Mouse (Mus musculus): ENCODE data around the gene Gm6993.

Gene Gm6993

DNA sequence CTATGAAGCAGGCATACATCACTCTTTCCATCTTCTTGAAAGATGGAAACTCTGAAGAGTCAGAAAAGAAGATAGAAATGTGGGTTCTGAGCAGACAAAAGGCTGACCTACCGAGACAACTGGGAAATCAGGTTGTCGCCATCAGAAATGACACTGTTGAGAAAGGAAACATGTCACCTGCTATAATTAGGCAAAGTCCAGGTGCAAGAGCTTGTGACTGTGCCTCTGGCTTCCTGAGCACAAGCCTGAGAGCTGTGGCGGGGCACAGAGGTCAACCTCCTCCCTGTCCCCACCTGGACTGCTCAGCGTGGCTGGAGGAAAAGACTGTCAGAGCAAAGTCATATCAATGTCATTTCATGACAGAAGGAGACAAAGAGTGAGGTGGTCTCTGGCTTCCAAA is 772 bp upstream of the Gm6993 start:
- CTCF ChIA-PET = no interaction called here

GRCm38 (mm10) chr12:31241595-31242342 is 1.2 kb downstream of the Gm6993 start:
- CTCF ChIA-PET = no interaction called here

DNA sequence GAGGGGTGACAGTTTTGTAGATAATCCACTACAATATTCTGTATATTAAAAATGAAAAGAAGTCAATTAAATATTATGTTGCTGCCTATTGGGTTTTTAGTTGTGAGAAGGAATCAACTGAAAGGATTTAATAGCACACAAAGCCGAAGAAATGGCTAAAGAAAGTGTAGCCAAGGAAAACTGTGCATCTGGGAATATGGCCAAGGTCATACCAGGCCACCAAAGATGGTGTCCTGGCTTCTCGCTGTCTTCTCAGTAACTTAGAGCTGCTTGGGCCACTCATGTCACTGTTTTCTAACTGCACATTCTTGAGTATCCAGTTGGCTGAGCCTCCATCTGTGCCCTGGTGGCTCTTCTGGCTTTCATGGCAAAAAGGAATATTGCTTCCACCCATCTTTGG is 3.4 kb downstream of the Gm6993 start:
- CTCF ChIA-PET = no interaction called here

- CTCF ChIA-PET = no interaction called here
These were observed 4.1 kb downstream of the Gm6993 start for GRCm38 (mm10) chr12:31244691-31245090.

GRCm38 (mm10) chr12:31246153-31246552 is 5.6 kb downstream of the Gm6993 start:
- CTCF ChIA-PET = interaction anchor here (0.6 kb wide), 1 partner anchor 823 kb away, joined by 3 read pairs; no protein-coding TSS in a partner anchor

GRCm38 (mm10) chr12:31246615-31247014 is 6.0 kb downstream of the Gm6993 start:
- CTCF ChIA-PET = no interaction called here

DNA sequence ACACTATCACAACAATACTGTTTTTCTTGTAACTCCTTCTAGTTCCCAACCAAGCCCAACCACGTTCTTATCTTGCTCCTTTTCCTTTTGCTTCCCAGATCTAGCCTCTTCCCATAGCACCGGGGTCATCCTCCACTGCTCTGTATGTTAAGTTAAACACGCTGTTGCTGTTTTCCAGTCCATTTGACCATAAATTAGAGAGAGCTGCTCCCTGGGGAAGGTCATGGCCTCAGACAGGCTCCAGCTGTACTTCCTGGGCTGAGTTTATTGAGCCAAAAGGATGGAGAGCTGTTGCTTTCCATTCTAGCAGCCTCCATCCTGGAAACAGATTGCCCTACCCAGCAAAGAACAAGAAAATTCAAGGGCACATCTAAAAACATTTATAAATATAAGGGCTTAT is 7.6 kb downstream of the Gm6993 start:
- CTCF ChIA-PET = no interaction called here

DNA sequence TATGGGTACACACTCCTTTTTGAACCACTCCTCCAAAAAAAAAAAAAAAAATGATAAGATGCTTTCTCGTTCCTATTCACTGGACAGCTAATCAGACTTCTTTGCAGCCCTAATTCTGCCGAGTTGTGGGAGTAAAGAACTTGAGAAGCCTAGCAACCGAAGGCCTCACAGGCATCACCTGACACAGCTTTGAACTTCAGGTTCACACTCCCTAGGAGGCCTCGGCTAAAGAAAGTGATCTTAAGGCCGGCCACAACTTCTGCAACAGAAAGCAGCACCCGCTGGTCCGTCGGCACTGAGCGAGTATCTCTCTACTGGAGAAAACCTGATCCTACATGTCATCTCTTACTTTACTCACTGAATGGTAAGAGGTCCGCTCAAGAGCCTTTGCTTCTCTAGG is 8.1 kb downstream of the Gm6993 start:
- CTCF ChIA-PET = no interaction called here

DNA sequence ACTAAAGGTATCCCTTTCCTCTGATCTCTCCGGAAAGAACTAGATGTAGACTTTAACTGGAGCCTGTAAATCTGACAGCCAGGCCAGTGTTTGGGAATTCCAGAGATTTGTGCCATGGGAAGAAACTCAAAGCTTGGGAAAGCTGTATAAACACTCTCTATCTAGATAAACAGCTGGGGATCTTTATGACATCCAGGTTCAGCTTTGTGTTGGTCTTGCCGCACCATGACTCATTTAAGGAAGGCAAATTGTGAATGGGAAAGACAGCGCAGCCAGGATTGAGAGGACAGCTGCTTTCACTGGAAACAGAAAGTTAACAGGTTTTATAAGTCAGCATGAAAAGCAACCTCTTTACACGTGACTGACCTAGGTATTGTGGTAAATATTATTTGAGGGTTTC is 11.7 kb downstream of the Gm6993 start:
- CTCF ChIA-PET = no interaction called here

DNA sequence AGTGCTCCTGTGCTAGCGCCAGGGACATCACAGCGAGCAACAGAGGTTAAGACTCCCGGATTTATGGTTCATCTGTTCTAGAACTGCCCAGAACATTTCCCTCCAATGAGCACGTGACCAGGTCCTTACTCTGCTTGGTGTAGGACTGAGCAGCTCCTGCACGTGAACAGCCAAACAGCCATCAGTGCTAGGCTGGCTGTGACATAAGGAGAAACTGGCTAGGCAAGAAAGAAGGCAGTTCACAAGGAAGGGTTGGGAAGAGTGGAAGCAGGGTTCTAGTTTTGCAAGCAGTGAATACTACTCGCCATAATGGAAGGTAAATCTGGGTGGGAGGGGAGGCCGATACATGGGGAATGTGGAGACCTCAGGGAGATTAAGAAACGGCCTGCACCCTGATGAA is 14.4 kb downstream of the Gm6993 start:
- CTCF ChIA-PET = no interaction called here

DNA sequence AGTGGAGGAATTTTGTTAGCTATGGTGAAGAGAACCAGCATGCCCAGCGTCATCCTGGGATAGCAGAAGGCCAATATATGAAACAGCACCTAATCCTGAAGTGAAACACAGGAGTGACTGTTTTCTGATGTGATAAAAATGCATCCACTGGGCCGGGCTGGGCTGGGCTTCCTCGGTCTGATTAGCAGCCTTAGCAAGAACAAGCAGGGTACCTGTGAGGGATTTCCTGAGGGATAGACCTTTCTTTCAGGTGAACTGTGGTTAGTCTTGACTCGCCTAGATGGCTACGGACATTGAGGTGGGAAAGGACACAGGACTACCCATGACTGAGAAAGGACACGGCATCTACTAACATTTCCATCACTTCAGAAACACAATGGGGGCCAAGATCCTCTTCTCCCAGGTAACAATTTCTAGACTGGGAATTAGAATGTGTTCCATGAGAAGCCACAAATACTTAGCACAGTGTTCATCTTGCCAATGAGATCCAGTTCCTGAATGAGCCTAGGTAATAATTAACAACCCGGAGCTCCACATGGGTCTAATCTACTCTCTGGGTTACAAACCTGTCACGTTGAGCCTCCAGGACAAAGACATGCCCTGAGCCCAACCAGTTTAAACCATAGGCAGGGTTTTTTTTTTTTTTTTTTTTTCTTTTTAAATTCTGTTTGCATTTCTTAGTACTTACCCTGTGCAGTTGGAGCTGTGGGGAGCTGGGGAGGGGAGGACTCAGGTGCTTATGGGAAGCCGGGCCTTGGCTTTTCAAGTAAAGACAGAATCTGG is 15.7 kb downstream of the Gm6993 start:
- CTCF ChIA-PET = no interaction called here

GRCm38 (mm10) chr12:31261882-31262281 is 21.3 kb downstream of the Gm6993 start:
- CTCF ChIA-PET = no interaction called here

- CTCF ChIA-PET = no interaction called here
These were observed 23.4 kb downstream of the Gm6993 start for GRCm38 (mm10) chr12:31263921-31264320.

GRCm38 (mm10) chr12:31265005-31265721 is 24.6 kb downstream of the Gm6993 start, which contains the start of gene Lamb1:
Lamb1 (plus strand) TSS chr12:31265234.
- CTCF ChIA-PET = no interaction called here

- CTCF ChIA-PET = no interaction called here
These were observed 25.3 kb downstream of the Gm6993 start for GRCm38 (mm10) chr12:31265722-31266431.

DNA sequence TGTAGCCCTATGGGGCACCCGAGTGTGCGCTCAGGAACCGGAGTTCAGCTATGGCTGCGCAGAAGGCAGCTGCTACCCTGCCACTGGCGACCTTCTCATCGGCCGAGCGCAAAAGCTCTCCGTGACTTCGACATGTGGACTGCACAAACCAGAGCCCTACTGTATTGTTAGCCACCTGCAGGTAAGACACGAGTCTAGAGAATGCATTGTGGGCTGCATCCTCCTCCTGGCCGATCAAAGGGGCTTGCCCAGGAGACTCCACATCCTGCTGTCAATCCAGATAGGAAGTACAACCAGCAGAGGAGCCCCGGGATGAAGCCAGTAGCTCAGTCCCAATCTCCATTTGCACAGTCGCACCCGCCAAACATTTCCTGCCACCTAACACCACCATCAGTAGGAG is 26.1 kb downstream of the Gm6993 start:
- CTCF ChIA-PET = no interaction called here

GRCm38 (mm10) chr12:31267363-31267762 is 26.8 kb downstream of the Gm6993 start:
- CTCF ChIA-PET = no interaction called here

DNA sequence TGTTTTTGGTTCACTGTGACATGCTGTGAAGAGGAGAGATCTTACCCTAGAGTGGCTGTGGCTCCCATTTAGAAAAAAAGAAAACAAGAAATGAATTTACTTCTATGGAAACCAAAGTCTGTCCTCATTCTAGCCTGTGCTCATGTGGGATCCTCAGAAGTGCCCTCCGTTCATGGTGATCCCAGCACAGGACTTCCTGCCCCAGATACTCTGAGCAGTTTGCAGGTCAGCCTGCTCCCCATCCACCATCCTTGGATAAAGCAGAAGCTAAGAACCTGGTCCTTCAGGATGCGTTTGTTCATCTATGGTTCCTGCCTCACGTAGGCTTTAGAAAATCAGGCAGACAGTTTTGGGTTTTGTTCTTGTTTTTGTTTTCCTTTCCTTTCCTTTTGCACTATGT is 27.7 kb downstream of the Gm6993 start:
- CTCF ChIA-PET = no interaction called here

DNA sequence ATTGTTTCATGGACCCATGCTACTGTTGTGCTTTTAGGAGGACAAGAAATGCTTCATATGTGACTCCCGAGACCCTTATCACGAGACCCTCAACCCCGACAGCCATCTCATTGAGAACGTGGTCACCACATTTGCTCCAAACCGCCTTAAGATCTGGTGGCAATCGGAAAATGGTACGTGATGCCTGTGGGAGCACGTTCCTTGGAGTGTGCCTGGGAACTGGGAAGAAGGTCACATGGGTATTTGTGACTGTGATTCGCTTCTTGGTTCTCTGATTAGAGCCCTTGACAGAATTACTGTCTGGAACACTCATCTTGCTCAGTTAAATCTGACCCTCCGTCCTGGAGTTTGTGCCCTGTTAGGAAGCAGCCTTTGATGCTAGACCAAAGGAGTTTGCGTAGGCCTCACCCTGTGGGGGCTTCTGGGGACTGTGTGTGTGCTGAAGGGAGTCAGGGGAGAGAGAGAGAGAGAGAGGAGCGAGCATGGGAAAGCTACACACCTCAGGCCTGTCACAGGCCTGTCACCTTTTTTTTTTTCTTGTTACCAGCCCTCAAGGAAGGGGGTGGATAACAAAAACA is 28.5 kb downstream of the Gm6993 start:
- CTCF ChIA-PET = no interaction called here

DNA sequence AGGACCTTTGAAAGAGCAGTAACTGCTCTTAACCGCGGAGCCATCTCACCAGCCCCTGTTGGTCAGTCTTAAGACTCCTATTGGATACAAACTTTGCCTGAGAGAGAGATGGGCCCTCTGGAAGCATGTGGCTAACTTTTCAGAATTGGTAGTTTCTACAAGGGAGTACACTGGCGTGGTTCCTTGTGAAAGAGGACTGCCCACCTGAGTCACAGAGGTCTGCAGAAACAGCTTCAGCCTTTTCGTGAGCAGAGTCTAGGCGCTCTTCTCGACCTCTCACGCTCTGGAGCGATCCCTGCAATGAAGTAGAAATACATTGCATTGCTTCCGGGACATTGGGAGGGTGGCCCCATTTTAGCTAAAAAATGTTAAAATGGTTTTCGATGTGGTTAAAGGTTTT is 29.8 kb downstream of the Gm6993 start:
- CTCF ChIA-PET = interaction anchor here (0.7 kb wide), 1 partner anchor 20 kb away, joined by 3 read pairs; no protein-coding TSS in a partner anchor

DNA sequence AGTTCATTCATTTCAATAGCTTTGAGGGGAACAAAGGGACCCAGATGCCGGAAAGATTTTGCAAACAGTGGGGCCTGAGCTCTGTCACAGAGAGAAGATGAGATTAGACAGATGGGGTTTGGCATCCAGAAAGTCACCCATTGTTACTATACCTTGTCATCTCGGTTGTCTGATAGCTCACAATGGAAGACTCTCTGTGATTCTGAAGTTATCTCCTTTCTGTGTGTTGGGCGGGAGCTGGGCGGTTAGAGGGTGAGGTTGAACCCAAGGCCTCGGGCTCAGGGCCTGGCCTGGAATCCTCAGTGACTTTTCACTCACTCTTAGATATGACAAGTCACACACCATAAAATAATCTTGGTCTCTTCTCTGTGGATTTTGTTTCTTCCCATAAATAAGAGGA is 30.2 kb downstream of the Gm6993 start:
- CTCF ChIA-PET = no interaction called here

Data from spleen, embryonic (tissue).